Mouse (Mus musculus) testis, adult 2 months (tissue): ENCODE results near the gene Dop1a.

Experiments used
- CTCF ChIP-seq: fragments of 200-500 bp; IDR thresholded peaks from 2 replicates; pipeline ENCODE4 v1.5.1; 2012; ENCODE audit warnings: low read depth, mild to moderate bottlenecking, inconsistent platforms, low read length, moderate library complexity; ENCODE audit not compliant: control insufficient read depth, insufficient read depth, insufficient replicate concordance
- POLR2A ChIP-seq: fragments of 200-500 bp; IDR thresholded peaks from 2 replicates; pipeline ENCODE4 v1.6.1; 2012; ENCODE audit warnings: low read depth, mild to moderate bottlenecking, inconsistent platforms, low read length, moderate library complexity; ENCODE audit not compliant: control insufficient read depth

- TF ChIP-seq CTCF (no peak), POLR2A (no peak)
These were observed 120.3 kb downstream of the Dop1a start for GRCm38 (mm10) chr9:86587019-86587795.
